Mouse (Mus musculus) CD4-positive helper T cell, adult 2 months (primary cell): ENCODE measurements around the gene Col4a3bp.

Experiments
- DNase-seq: peaks from one replicate; pipeline ENCODE4 v3.0.0-alpha.2; 2012; ENCODE audit warnings: low read depth, missing footprints, low spot score

Gene Col4a3bp

GRCm38 (mm10) chr13:96541381-96541780 lies 1.0 kb upstream of the Col4a3bp start:
- no peak for DNase-seq

- peak; percentile 30 for DNase-seq
Observed at GRCm38 (mm10) chr13:96542901-96543891, 778 bp downstream of the Col4a3bp start.

- peak; percentile 55 for DNase-seq
Observed at GRCm38 (mm10) chr13:96544506-96544905, 2.1 kb downstream of the Col4a3bp start.

- no peak for DNase-seq
Observed at GRCm38 (mm10) chr13:96547250-96547649, 4.8 kb downstream of the Col4a3bp start.

GRCm38 (mm10) chr13:96547941-96548340 lies 5.5 kb downstream of the Col4a3bp start:
- no peak for DNase-seq

- DNase-seq: peak; percentile 44
Observed at GRCm38 (mm10) chr13:96555099-96555498, 12.7 kb downstream of the Col4a3bp start.

- no peak for DNase-seq
Observed at GRCm38 (mm10) chr13:96567977-96568376, 25.6 kb downstream of the Col4a3bp start.

GRCm38 (mm10) chr13:96570313-96571015 lies 28.0 kb downstream of the Col4a3bp start:
- no peak for DNase-seq

- DNase-seq: no peak
Observed at GRCm38 (mm10) chr13:96571016-96571361, 28.6 kb downstream of the Col4a3bp start.

- DNase-seq: no peak
Observed at GRCm38 (mm10) chr13:96574170-96574569, 31.8 kb downstream of the Col4a3bp start.

GRCm38 (mm10) chr13:96579104-96579503 lies 36.7 kb downstream of the Col4a3bp start:
- no peak for DNase-seq

- DNase-seq: no peak
Observed at GRCm38 (mm10) chr13:96579979-96580378, 37.6 kb downstream of the Col4a3bp start.

- DNase-seq: no peak
Observed at GRCm38 (mm10) chr13:96584201-96584600, 41.8 kb downstream of the Col4a3bp start.

GRCm38 (mm10) chr13:96586540-96586939 lies 44.1 kb downstream of the Col4a3bp start:
- DNase-seq: no peak

- no peak for DNase-seq
Observed at GRCm38 (mm10) chr13:96588642-96589041, 46.2 kb downstream of the Col4a3bp start.

- peak; percentile 49 for DNase-seq
Observed at GRCm38 (mm10) chr13:96593621-96594020, 51.2 kb downstream of the Col4a3bp start.

- no peak for DNase-seq
Observed at GRCm38 (mm10) chr13:96594070-96594469, 51.7 kb downstream of the Col4a3bp start.

GRCm38 (mm10) chr13:96599182-96599581 lies 56.8 kb downstream of the Col4a3bp start:
- no peak for DNase-seq

GRCm38 (mm10) chr13:96604242-96604641 lies 61.8 kb downstream of the Col4a3bp start:
- no peak for DNase-seq

- no peak for DNase-seq
Observed at GRCm38 (mm10) chr13:96614615-96615014, 72.2 kb downstream of the Col4a3bp start.

GRCm38 (mm10) chr13:96620891-96621290 lies 78.5 kb downstream of the Col4a3bp start:
- no peak for DNase-seq

- DNase-seq: no peak
Observed at GRCm38 (mm10) chr13:96630396-96630795, 88.0 kb downstream of the Col4a3bp start.

GRCm38 (mm10) chr13:96644168-96644567 lies 101.8 kb downstream of the Col4a3bp start:
- DNase-seq: no peak
